Mouse (Mus musculus): ENCODE measurements at regions not wholly inside any gene's neighbourhood (a gene's known extent, or its start where the extent isn't known, plus 50 kb on each side); places are given as distances from the start of the nearest gene placed in this dataset.

DNA sequence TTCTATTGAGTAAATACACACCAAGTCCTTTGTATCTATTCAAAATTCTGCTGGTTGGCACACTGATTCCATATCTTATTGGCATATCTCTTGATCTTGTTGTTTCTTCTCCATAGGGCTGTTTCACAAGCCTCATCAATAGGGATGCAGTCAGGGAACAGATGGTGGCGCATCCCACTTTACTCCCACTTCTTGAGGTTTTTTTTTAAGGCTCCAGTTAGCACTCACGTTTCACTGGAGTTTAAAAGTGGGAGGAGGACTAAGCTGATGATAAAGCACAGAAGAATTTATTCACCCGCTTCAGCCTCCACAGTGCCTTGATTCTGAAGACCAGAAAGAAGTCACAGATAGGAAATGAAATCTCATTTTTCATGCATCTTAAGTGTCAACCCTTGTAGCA, 199.8 kb downstream of the Fam198b start:
- Histone ChIP-seq H3K27ac (ENCODE audit: control insufficient read depth, low read depth, low read length) (no peak overlapping the region), H3K4me1 (ENCODE audit: control insufficient read depth in 1 of 2, insufficient read depth in 2 of 2, low read length in 2 of 2) (no peaks in the 10 kb centered on the region; a peak in 1 of 4 replicates), H3K36me3 (ENCODE audit: control insufficient read depth in 1 of 2, insufficient read depth in 2 of 2, low read length in 2 of 2) (no peaks in the 10 kb centered on the region; a peak in 1 of 4 replicates), H3K4me3 (ENCODE audit: control insufficient read depth in 1 of 2, insufficient read depth in 1 of 2, low read depth in 2 of 2, low read length in 2 of 2) (no peak overlapping the region), H3K79me2 (ENCODE audit: control insufficient read depth, insufficient read depth, low read length, poor library complexity) (no peaks in the 10 kb centered on the region), H3K9ac (ENCODE audit: control insufficient read depth, low read depth, low read length, poor library complexity, severe bottlenecking) (no peak overlapping the region), H3K27me3 (ENCODE audit: control insufficient read depth in 1 of 2, insufficient read depth in 2 of 2, low read length in 2 of 2) (no peaks in the 10 kb centered on the region; a peak in 1 of 4 replicates), H3K9me3 (replicated peaks; ENCODE audit: insufficient read depth, low read length) (no peaks in the 10 kb centered on the region)
- no peak for TF ChIP-seq ZNF384 (IDR thresholded peaks at IDR 0.05; ENCODE audit: low read depth, low read length)
- no peak for DNase-seq (ENCODE audit: low read depth, low spot score)

DNA sequence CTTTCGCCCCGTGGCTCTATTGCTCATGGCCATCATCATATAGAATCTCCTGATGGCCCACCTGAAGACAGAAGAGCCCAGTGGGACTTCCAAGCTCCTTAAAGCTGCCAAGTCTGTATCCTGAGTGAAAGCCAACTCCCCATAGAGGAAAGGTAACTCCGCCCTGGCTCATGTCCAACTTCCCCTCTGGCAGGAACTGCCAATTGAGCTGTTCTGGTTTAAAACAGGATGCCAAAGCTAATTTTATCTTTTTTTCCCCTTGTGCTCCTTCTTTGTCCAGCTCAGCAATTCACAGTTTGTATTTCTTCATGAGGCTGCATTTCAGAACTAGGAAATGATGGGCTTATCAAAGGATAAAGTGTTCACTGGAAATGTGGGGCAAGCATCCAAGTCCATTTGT, 215.3 kb downstream of the Fam198b start:
- Histone ChIP-seq H3K27me3 (ENCODE audit: control insufficient read depth in 1 of 2, insufficient read depth in 2 of 2, low read length in 2 of 2) (peaks cover 0 to 1% of the 10 kb centered on the region in 2 experiments; a peak in 2 of 4 replicates), H3K4me3 (ENCODE audit: control insufficient read depth in 1 of 2, insufficient read depth in 1 of 2, low read depth in 2 of 2, low read length in 2 of 2) (no peak overlapping the region), H3K9ac (ENCODE audit: control insufficient read depth, low read depth, low read length, poor library complexity, severe bottlenecking) (no peak overlapping the region), H3K27ac (ENCODE audit: control insufficient read depth, low read depth, low read length) (no peak overlapping the region), H3K9me3 (replicated peaks; ENCODE audit: insufficient read depth, low read length) (no peaks in the 10 kb centered on the region), H3K79me2 (ENCODE audit: control insufficient read depth, insufficient read depth, low read length, poor library complexity) (no peaks in the 10 kb centered on the region), H3K4me1 (ENCODE audit: control insufficient read depth in 1 of 2, insufficient read depth in 2 of 2, low read length in 2 of 2) (no peaks in the 10 kb centered on the region), H3K36me3 (ENCODE audit: control insufficient read depth in 1 of 2, insufficient read depth in 2 of 2, low read length in 2 of 2) (no peaks in the 10 kb centered on the region)
- TF ChIP-seq USF1 (IDR thresholded peaks at IDR 0.05; ENCODE audit: low read depth, low read length) (no peak), NELFE (IDR thresholded peaks at IDR 0.05; ENCODE audit: low read depth, low read length) (no peak), MAZ (IDR thresholded peaks at IDR 0.05; ENCODE audit: low read depth, low read length) (no peak), TBP (IDR thresholded peaks at IDR 0.05; ENCODE audit: low read depth, low read length) (no peak), JUND (IDR thresholded peaks at IDR 0.05; ENCODE audit: low read depth, low read length) (no peak), MAX (IDR thresholded peaks at IDR 0.05; ENCODE audit: low read length) (no peak), CHD1 (IDR thresholded peaks at IDR 0.05; ENCODE audit: low read depth, low read length) (no peak), TCF12 (IDR thresholded peaks at IDR 0.05; ENCODE audit: low read depth, low read length) (no peak), MYB (IDR thresholded peaks at IDR 0.05; ENCODE audit: low read depth, low read length) (no peak), POLR2A (IDR thresholded peaks at IDR 0.05; ENCODE audit: control insufficient read depth in 1 of 2, insufficient read depth in 1 of 2, low read depth in 1 of 2, low read length in 2 of 2, poor library complexity in 1 of 2) (no peak), MAFK (IDR thresholded peaks at IDR 0.05; ENCODE audit: borderline replicate concordance, low read depth, low read length) (no peak), NRF1 (IDR thresholded peaks at IDR 0.05; ENCODE audit: insufficient read depth, low read depth, low read length, poor library complexity, severe bottlenecking) (no peak), ZC3H11A (IDR thresholded peaks at IDR 0.05; ENCODE audit: low read depth, low read length) (no peak), CTCF (IDR thresholded peaks at IDR 0.05 in 2 of 3, conservative IDR thresholded peaks at IDR 0.05 in 1 of 3; ENCODE audit: control insufficient read depth in 1 of 3, insufficient read depth in 1 of 3, low read depth in 2 of 3, low read length in 3 of 3, poor library complexity in 1 of 3, severe bottlenecking in 1 of 3) (no peak), EP300 (IDR thresholded peaks at IDR 0.05; ENCODE audit: low read depth in 1 of 2, low read length in 2 of 2) (no peak), TAL1 (IDR thresholded peaks at IDR 0.05; ENCODE audit: low read length) (no peak), RAD21 (IDR thresholded peaks at IDR 0.05; ENCODE audit: low read depth, low read length) (no peak), ZMIZ1 (IDR thresholded peaks at IDR 0.05; ENCODE audit: low read depth, low read length) (no peak), SIN3A (IDR thresholded peaks at IDR 0.05; ENCODE audit: low read length) (no peak), CHD2 (IDR thresholded peaks at IDR 0.05; ENCODE audit: low read length) (no peak)
- DNase-seq (ENCODE audit: low read depth, low spot score), result peak; percentile 13

Data from MEL (cell line).